Mouse (Mus musculus): ENCODE measurements around the gene Vwce.

Vwce gene

GRCm38 (mm10) chr19:10634106-10634871 lies at the start of gene Vwce:
Vwce (plus strand) TSS chr19:10634213.
- peak; percentile 72 for DNase-seq (ENCODE audit: extremely low spot score)

GRCm38 (mm10) chr19:10585112-10585511 lies 48.9 kb upstream of the Vwce start:
- DNase-seq (ENCODE audit: extremely low spot score) = no peak

- DNase-seq (ENCODE audit: extremely low spot score) = no peak
Observed at GRCm38 (mm10) chr19:10587231-10587630, 46.8 kb upstream of the Vwce start.

- DNase-seq (ENCODE audit: extremely low spot score) = no peak
Observed at GRCm38 (mm10) chr19:10589127-10589857, 44.7 kb upstream of the Vwce start.

- no peak for DNase-seq (ENCODE audit: extremely low spot score)
Observed at GRCm38 (mm10) chr19:10590301-10590700, 43.7 kb upstream of the Vwce start.

GRCm38 (mm10) chr19:10591659-10592377 lies 42.2 kb upstream of the Vwce start:
- DNase-seq (ENCODE audit: extremely low spot score) = no peak

GRCm38 (mm10) chr19:10598188-10598587 lies 35.8 kb upstream of the Vwce start:
- no peak for DNase-seq (ENCODE audit: extremely low spot score)

- no peak for DNase-seq (ENCODE audit: extremely low spot score)
Observed at GRCm38 (mm10) chr19:10599648-10600047, 34.4 kb upstream of the Vwce start.

GRCm38 (mm10) chr19:10602247-10602769 lies 31.7 kb upstream of the Vwce start:
- DNase-seq (ENCODE audit: extremely low spot score) = no peak

GRCm38 (mm10) chr19:10602787-10603186 lies 31.2 kb upstream of the Vwce start:
- peak; percentile 88 for DNase-seq (ENCODE audit: extremely low spot score)

- no peak for DNase-seq (ENCODE audit: extremely low spot score)
Observed at GRCm38 (mm10) chr19:10603660-10604523, 30.1 kb upstream of the Vwce start.

- no peak for DNase-seq (ENCODE audit: extremely low spot score)
Observed at GRCm38 (mm10) chr19:10604534-10604933, 29.5 kb upstream of the Vwce start.

GRCm38 (mm10) chr19:10605293-10605900 lies 28.6 kb upstream of the Vwce start, which contains the start of the genes Ddb1 and Tkfc:
Ddb1 (plus strand) TSS chr19:10605327.
Tkfc (minus strand) TSS chr19:10605654.
- peak; percentile 98 for DNase-seq (ENCODE audit: extremely low spot score)

GRCm38 (mm10) chr19:10605901-10606622 lies 28.0 kb upstream of the Vwce start:
- DNase-seq (ENCODE audit: extremely low spot score) = no peak

- DNase-seq (ENCODE audit: extremely low spot score) = no peak
Observed at GRCm38 (mm10) chr19:10608573-10609240, 25.3 kb upstream of the Vwce start.

GRCm38 (mm10) chr19:10634872-10635318 lies 882 bp downstream of the Vwce start:
- DNase-seq (ENCODE audit: extremely low spot score) = no peak

- no peak for DNase-seq (ENCODE audit: extremely low spot score)
Observed at GRCm38 (mm10) chr19:10637840-10638239, 3.8 kb downstream of the Vwce start.

GRCm38 (mm10) chr19:10640080-10640479 lies 6.1 kb downstream of the Vwce start:
- DNase-seq (ENCODE audit: extremely low spot score) = no peak

Data from embryo, embryonic 9.5 days (tissue).